Mouse (Mus musculus) kidney, postnatal 4 days (tissue): ENCODE data around the gene Mrps24.

Source experiments
- DNase-seq, 2 experiments: peaks; one replicate each; pipeline ENCODE4 v3.0.0; 2021; ENCODE audit warnings: mixed read lengths in 2 of 2

The Mrps24 gene

DNA sequence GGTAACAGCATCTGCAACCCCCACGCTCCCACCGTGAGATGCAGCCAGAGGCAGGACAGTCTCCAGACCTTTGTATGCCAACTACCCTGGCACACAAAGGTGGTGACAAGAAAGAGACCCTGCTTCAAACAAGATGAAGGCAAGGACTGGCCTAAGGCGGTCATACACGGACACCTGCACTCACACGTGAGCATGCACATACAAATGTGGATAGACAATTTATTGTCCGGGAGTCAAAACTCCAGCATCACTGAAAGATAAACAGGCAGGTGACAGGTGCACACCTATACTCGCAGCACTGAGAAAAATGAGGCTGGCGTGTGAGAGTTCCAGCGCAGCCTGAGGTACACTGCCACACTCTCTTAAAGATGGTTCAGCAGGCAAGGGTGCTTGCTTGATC lies 9.5 kb downstream of the Mrps24 start:
- DNase-seq: no peak

DNA sequence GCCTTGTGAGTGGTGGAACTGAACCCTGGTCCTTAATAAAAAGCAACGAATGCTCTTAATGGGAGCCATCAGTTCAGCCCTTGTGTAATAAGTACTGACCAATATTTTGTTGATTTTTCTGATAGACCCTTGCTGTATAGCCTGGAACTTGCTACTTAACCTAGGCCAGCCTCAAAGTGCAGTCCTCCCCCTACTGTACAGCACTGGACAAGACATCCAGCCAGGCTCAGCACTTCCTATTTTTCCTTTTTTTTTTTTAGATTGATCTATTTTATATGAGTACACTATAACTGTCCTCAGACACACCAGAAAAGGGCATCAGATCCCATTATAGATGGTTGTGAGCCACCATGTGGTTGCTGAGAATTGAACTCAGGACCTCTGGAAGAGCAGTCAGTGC lies 12.1 kb downstream of the Mrps24 start:
- no peak for DNase-seq

DNA sequence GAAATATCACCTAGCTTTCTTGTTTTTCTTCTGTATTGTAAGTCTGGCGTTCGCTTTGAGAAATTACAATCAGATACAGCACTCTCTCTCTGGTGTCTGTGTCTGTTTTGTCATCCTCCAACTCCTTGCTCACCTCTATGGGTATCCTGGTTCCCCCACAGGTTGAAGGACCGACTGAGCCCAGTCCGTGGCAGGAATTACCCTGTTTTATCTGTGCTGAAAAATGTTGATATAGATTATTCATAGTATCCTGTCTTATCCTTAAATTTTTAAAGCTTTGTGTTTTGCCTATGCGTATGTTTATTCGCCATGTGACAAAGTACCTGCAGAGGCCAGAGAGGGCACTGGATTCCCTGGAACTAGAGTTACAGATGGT lies 12.5 kb downstream of the Mrps24 start:
- DNase-seq: no peak

- DNase-seq: no peak
Measured at GRCm38 (mm10) chr11:5702271-5702956, 13.1 kb downstream of the Mrps24 start.

DNA sequence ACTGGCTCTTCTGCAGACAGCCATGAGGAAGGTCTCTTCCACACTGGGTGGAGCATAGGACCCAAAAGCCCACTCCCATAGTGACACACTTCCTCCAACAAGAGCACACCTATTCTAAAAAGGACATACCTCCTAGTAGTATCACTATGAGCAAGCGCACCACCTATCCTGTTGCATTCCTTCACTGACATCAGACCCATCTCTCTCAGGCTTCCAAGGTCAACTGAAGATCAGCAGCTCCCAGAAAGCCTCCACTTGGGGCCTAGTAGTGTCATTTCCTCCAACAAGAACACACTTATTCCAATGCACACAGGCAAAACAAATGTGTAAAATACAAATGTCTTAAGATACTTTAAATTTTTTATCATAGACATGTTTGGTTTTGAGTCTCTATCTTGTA lies 13.7 kb downstream of the Mrps24 start:
- no peak for DNase-seq

DNA sequence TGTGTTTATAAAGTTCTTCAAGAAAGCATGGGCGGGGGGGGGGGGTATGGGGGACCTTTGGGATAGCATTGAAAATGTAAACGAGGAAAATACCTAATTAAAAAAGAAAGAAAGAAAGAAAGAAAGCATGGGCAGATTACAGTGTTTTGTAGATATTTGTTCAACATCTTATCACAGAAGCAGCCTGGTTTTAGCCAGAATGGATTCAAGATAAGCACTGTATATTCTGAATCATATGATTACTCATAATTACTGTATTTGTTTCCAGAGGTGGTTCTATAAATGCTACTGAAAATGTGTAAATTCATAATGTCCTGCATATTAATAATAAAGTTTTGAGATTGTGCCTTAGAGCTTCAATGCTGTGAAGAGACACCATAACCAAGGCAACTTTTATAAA lies 14.2 kb downstream of the Mrps24 start:
- DNase-seq: no peak

GRCm38 (mm10) chr11:5700808-5701207 lies 14.7 kb downstream of the Mrps24 start:
- DNase-seq: no peak

GRCm38 (mm10) chr11:5691775-5692174 lies 23.7 kb downstream of the Mrps24 start:
- DNase-seq: peak; percentile 70 to 80

DNA sequence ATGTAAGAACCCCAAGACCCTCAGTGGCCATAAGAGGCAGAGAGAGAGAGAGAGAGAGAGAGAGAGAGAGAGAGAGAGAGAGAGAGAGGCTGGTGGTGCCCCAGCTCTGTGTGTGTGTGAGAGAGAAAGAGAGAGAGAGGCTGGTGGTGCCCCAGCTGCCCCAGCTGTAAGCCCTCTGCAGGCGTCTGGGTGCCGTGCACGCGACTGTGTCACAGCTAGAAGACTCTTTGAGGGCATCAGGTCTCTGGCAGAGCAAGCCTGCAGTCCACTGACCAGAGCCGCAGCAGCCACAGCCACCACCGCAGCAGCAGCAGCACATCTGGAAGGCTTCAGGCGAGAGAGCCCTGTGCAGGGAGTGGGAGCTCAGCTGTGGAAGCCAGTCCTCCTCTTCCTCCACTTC lies 31.2 kb downstream of the Mrps24 start:
- DNase-seq: no peak

DNA sequence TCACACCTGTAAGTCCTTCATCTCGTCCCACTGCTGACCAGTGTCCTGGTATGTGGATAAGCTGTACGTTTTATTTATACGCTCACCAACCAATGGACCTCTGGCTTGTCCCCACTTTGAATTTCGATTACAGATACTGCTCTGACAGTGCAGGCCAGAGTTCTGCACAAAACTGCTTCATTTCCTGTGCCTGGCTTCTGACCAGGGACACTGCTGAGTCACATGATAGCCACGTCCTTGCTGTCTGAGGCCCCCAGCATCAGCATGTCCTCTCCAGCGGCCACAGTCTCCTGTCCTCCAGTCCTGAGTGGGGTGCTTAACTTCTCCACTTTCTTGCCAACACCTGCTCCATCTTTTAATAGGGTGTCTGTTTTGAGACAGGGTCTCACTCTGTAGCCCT lies 32.9 kb downstream of the Mrps24 start:
- DNase-seq: no peak
